Mouse (Mus musculus) embryonic facial prominence, embryonic 13.5 days (tissue): ENCODE measurements around the gene Zfp664. TPM values are rescaled to one million over a fixed set of nuclear protein-coding genes. Genes with fewer than 3 reads are reported as not detected.

Source experiments
- ATAC-seq: fragments of 200-750 bp; cut with Nextera tagmentation; 2 replicates; pipeline ENCODE4 v1.8.0; 2017; ENCODE audit warnings: low read depth; ENCODE audit not compliant: insufficient number of reproducible peaks, insufficient read depth, low FRiP score, low TSS enrichment
- H3K27ac ChIP-seq: fragments of 300-500 bp; sonication (generic); 2 replicates; pipeline ENCODE4 v1.5.1; 2015; ENCODE audit warnings: moderate library complexity, mild to moderate bottlenecking, inconsistent platforms
- H3K27me3 ChIP-seq: fragments of 300-500 bp; sonication (generic); 2 replicates; pipeline ENCODE4 v1.6.1; 2015; ENCODE audit warnings: mild to moderate bottlenecking, inconsistent platforms
- H3K36me3 ChIP-seq: fragments of 300-500 bp; sonication (generic); 2 replicates; pipeline ENCODE4 v1.6.1; 2015; ENCODE audit warnings: mild to moderate bottlenecking, inconsistent platforms
- H3K4me1 ChIP-seq: fragments of 300-500 bp; sonication (generic); 2 replicates; pipeline ENCODE4 v1.6.1; 2015; ENCODE audit warnings: inconsistent platforms
- H3K4me2 ChIP-seq: fragments of 300-500 bp; sonication (generic); 2 replicates; pipeline ENCODE4 v1.6.1; 2015; ENCODE audit warnings: moderate library complexity, mild to moderate bottlenecking, inconsistent platforms
- H3K4me3 ChIP-seq: fragments of 300-500 bp; sonication (generic); 2 replicates; pipeline ENCODE4 v1.5.1; 2015; ENCODE audit warnings: mild to moderate bottlenecking, inconsistent platforms
- H3K9ac ChIP-seq: fragments of 300-500 bp; sonication (generic); 2 replicates; pipeline ENCODE4 v1.6.1; 2015; ENCODE audit warnings: mild to moderate bottlenecking, inconsistent platforms
- H3K9me3 ChIP-seq: fragments of 300-500 bp; sonication (generic); 2 replicates; pipeline ENCODE4 v1.6.1; 2016; ENCODE audit warnings: inconsistent platforms
- WGBS: fragments of 180-500 bp; shearing (Covaris S2); methylation state at CpG from one replicate; pipeline ENCODE4 v1.1.7; 2015; ENCODE audit warnings: mixed read lengths; 5-methylcytosine and 5-hydroxymethylcytosine counted together
- polyA plus RNA-seq: library from polyadenylated mRNA; unstranded; fragments of >200 nt; fragmentation: Nextera tagmentation; extraction: Ambion mirVana; gene quantifications from 2 replicates; pipeline ENCODE4 v1.2.1, GENCODE M21; 2015

The Zfp664 gene
- polyA plus RNA-seq, 1 experiment from 2014 or later = 113 TPM

- H3K4me2 ChIP-seq = no peak overlapping the region
- no peak overlapping the region for H3K27ac ChIP-seq
- no peaks in the 10 kb centered on the region for H3K9me3 ChIP-seq
- H3K27me3 ChIP-seq = no peaks in the 10 kb centered on the region
- no peak for ATAC-seq
- H3K4me3 ChIP-seq = no peak overlapping the region
- WGBS = 76% methylated on average over 10 of the region's 10 CpGs
- no peak overlapping the region for H3K9ac ChIP-seq
- no peaks in the 10 kb centered on the region for H3K36me3 ChIP-seq
- peaks cover 14% of the 10 kb centered on the region for H3K4me1 ChIP-seq
Measured at GRCm38 (mm10) chr5:124902195-124902594, 39.7 kb downstream of the Zfp664 start.

- 75% methylated on average over 4 of the region's 4 CpGs for WGBS
- ATAC-seq = no peak
- no peak overlapping the region for H3K4me2 ChIP-seq
- H3K27ac ChIP-seq = no peak overlapping the region
- no peak overlapping the region for H3K4me3 ChIP-seq
- H3K4me1 ChIP-seq = peaks cover 14% of the 10 kb centered on the region
- H3K36me3 ChIP-seq = no peaks in the 10 kb centered on the region
- no peak overlapping the region for H3K9ac ChIP-seq
- no peaks in the 10 kb centered on the region for H3K9me3 ChIP-seq
- no peaks in the 10 kb centered on the region for H3K27me3 ChIP-seq
Measured at GRCm38 (mm10) chr5:124903852-124904251, 41.4 kb downstream of the Zfp664 start.

GRCm38 (mm10) chr5:124906890-124907289 is 44.4 kb downstream of the Zfp664 start:
- Histone ChIP-seq H3K27ac (no peak overlapping the region), H3K27me3 (no peaks in the 10 kb centered on the region), H3K4me3 (no peak overlapping the region), H3K36me3 (no peaks in the 10 kb centered on the region), H3K4me1 (no peaks in the 10 kb centered on the region), H3K4me2 (no peak overlapping the region), H3K9ac (no peak overlapping the region), H3K9me3 (no peaks in the 10 kb centered on the region)
- ATAC-seq = no peak
- 80% methylated on average over 13 of the region's 13 CpGs for WGBS

GRCm38 (mm10) chr5:124908860-124909259 is 46.4 kb downstream of the Zfp664 start:
- Histone ChIP-seq H3K4me3 (no peak overlapping the region), H3K4me2 (no peak overlapping the region), H3K36me3 (no peaks in the 10 kb centered on the region), H3K9ac (no peak overlapping the region), H3K9me3 (no peaks in the 10 kb centered on the region), H3K4me1 (peaks cover 17% of the 10 kb centered on the region), H3K27ac (no peak overlapping the region), H3K27me3 (no peaks in the 10 kb centered on the region)
- 21% methylated on average over 5 of the region's 5 CpGs for WGBS
- ATAC-seq = no peak

- H3K4me3 ChIP-seq = no peak overlapping the region
- H3K9ac ChIP-seq = no peak overlapping the region
- 51% methylated on average over 7 of the region's 7 CpGs for WGBS
Measured at GRCm38 (mm10) chr5:124912276-124912675, 49.8 kb downstream of the Zfp664 start.

GRCm38 (mm10) chr5:124912946-124913933 is 50.7 kb downstream of the Zfp664 start:
- peak overlapping the region; percentile 48 for H3K27ac ChIP-seq
- WGBS = 30% methylated on average over 20 of the region's 20 CpGs

More at GRCm38 (mm10) chr5:124912276-124912675, 49.8 kb downstream of the Zfp664 start:
- H3K4me2 ChIP-seq = no peak overlapping the region
- ATAC-seq = no peak
- H3K9me3 ChIP-seq = no peaks in the 10 kb centered on the region
- H3K27ac ChIP-seq = no peak overlapping the region
- no peaks in the 10 kb centered on the region for H3K27me3 ChIP-seq
- H3K4me1 ChIP-seq = peaks cover 17% of the 10 kb centered on the region
- no peaks in the 10 kb centered on the region for H3K36me3 ChIP-seq

GRCm38 (mm10) chr5:124919798-124920197 is 57.3 kb downstream of the Zfp664 start:
- H3K36me3 ChIP-seq = no peaks in the 10 kb centered on the region
- H3K27ac ChIP-seq = no peak overlapping the region
- ATAC-seq = no peak
- H3K4me1 ChIP-seq = peaks cover 11% of the 10 kb centered on the region
- H3K27me3 ChIP-seq = no peaks in the 10 kb centered on the region
- H3K9me3 ChIP-seq = peaks cover 10% of the 10 kb centered on the region
- WGBS = 81% methylated on average over 3 of the region's 3 CpGs
- no peak overlapping the region for H3K4me2 ChIP-seq
- H3K9ac ChIP-seq = no peak overlapping the region
- H3K4me3 ChIP-seq = no peak overlapping the region

More at GRCm38 (mm10) chr5:124912946-124913933, 50.7 kb downstream of the Zfp664 start:
- ATAC-seq = no peak
- H3K27me3 ChIP-seq = no peaks in the 10 kb centered on the region
- H3K9me3 ChIP-seq = no peaks in the 10 kb centered on the region
- H3K36me3 ChIP-seq = no peaks in the 10 kb centered on the region
- no peak overlapping the region for H3K9ac ChIP-seq
- H3K4me3 ChIP-seq = no peak overlapping the region
- peaks cover 17% of the 10 kb centered on the region for H3K4me1 ChIP-seq
- no peak overlapping the region for H3K4me2 ChIP-seq

- no peak overlapping the region for H3K4me2 ChIP-seq
Measured at GRCm38 (mm10) chr5:124921410-124921809, 58.9 kb downstream of the Zfp664 start.

GRCm38 (mm10) chr5:124922356-124923352 is 60.2 kb downstream of the Zfp664 start:
- no peaks in the 10 kb centered on the region for H3K36me3 ChIP-seq
- H3K4me1 ChIP-seq = peaks cover 16% of the 10 kb centered on the region
- no peaks in the 10 kb centered on the region for H3K27me3 ChIP-seq
- H3K4me3 ChIP-seq = no peak overlapping the region
- H3K9me3 ChIP-seq = peaks cover 10% of the 10 kb centered on the region
- WGBS = 44% methylated on average over 18 of the region's 18 CpGs
- no peak for ATAC-seq
- no peak overlapping the region for H3K9ac ChIP-seq
- H3K4me2 ChIP-seq = no peak overlapping the region
- H3K27ac ChIP-seq = peak overlapping the region; percentile 58

More at GRCm38 (mm10) chr5:124921410-124921809, 58.9 kb downstream of the Zfp664 start:
- Histone ChIP-seq H3K4me1 (peaks cover 16% of the 10 kb centered on the region), H3K4me3 (no peak overlapping the region), H3K9ac (no peak overlapping the region), H3K9me3 (peaks cover 10% of the 10 kb centered on the region), H3K27ac (no peak overlapping the region), H3K27me3 (no peaks in the 10 kb centered on the region), H3K36me3 (no peaks in the 10 kb centered on the region)
- ATAC-seq = no peak

GRCm38 (mm10) chr5:124929425-124930054 is 67.0 kb downstream of the Zfp664 start:
- Histone ChIP-seq H3K27me3 (no peaks in the 10 kb centered on the region), H3K9ac (no peak overlapping the region), H3K4me3 (no peak overlapping the region), H3K4me2 (no peak overlapping the region), H3K4me1 (peaks cover 26% of the 10 kb centered on the region), H3K27ac (no peak overlapping the region), H3K36me3 (no peaks in the 10 kb centered on the region), H3K9me3 (no peaks in the 10 kb centered on the region; the same call in 1 of the 2 replicates)
- 78% methylated on average over 9 of the region's 9 CpGs for WGBS
- no peak for ATAC-seq

GRCm38 (mm10) chr5:124930055-124930439 is 67.6 kb downstream of the Zfp664 start:
- Histone ChIP-seq H3K4me2 (no peak overlapping the region), H3K27ac (peak overlapping the region; percentile 82; the same call in 1 of the 2 replicates), H3K9ac (no peak overlapping the region), H3K36me3 (no peaks in the 10 kb centered on the region), H3K9me3 (no peaks in the 10 kb centered on the region; the same call in 1 of the 2 replicates), H3K4me1 (peaks cover 30% of the 10 kb centered on the region), H3K4me3 (no peak overlapping the region), H3K27me3 (no peaks in the 10 kb centered on the region)
- no peak for ATAC-seq
- WGBS = 50% methylated on average over 5 of the region's 5 CpGs
